Mouse (Mus musculus) c-Kit-positive CD71-positive TER-119-negative erythroid progenitor cells, embryonic 14.5 days (primary cell): ENCODE data around the gene Pomgnt1.

Source experiments
- DNase-seq: peaks from one replicate; pipeline ENCODE4 v3.0.0-alpha.2; 2013; ENCODE audit warnings: low read depth

Pomgnt1 gene

DNA sequence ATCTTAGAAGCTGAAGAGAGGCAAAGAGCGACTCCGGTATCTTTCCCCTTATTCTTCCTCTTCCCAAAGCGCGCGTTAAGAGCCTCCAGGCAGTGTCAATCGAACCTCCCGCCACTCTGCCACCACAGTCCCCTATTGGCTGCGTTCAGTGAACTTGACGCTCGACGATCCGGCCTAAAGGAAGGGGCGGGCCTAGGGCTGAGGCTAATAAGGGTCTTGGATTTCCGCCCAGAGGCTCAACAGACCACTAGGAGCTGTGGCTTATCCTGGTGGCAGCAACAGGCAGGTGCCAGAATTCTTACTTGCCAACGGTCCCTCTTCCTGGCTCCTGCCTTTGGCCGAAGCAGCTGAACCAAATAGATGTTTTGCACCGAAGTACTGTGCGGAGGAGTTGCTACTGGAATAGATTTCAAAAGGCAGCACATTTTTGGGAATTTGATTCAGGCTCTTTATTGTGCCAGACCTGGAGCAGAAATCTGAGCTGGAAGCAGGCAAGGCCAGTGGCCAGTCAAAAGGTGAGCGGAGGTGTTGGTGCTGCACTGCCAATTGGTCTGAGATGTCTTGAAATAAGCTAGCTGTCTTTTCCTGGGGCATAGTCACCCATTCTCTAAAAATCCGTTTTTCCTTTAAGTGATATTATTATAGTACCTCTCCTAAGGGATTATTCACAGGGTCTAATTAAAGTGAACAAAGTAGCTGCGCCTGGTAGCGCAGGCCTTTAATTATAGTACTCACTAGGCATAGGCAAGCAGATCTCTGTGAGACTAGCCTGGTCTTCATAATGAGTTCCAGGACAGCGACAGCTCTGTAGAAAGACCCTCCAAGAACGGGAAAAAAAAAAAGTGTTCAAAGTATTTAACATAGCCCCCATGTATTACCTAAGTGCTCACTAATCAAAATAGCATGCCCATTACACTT lies at the start of gene Pomgnt1, which contains the start of gene Rad54l:
Gene Pomgnt1 (plus strand): TSS at position 239 of the 918 bp plus-strand sequence.
Gene Rad54l (minus strand): TSS at position 89 of the 918 bp plus-strand sequence.
- peak; percentile 92 for DNase-seq

DNA sequence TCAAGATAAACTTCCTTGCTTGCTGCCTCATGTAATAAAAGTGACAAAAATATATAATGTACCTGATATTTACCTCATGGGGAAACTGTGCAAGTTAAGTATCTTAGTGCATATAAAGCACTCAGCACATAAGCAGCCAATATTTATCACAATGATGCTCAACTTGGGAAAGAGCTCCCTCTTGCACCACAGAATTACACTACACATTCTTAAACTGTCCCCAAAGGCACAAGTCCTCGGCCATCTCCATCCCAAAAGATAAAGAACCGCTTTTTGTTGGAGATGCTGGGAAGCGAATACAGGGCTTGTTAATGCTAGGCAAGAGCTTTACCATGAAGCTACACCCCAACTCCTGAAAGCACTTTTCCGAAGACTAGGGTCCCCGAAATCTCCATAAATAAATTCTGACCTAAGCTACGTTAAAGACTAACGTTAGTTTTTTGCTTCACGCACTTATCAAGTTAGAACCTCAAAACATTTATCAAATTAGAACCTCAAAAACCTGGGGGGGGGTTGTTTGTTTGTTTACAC lies 49.4 kb upstream of the Pomgnt1 start:
- DNase-seq: peak; percentile 66

DNA sequence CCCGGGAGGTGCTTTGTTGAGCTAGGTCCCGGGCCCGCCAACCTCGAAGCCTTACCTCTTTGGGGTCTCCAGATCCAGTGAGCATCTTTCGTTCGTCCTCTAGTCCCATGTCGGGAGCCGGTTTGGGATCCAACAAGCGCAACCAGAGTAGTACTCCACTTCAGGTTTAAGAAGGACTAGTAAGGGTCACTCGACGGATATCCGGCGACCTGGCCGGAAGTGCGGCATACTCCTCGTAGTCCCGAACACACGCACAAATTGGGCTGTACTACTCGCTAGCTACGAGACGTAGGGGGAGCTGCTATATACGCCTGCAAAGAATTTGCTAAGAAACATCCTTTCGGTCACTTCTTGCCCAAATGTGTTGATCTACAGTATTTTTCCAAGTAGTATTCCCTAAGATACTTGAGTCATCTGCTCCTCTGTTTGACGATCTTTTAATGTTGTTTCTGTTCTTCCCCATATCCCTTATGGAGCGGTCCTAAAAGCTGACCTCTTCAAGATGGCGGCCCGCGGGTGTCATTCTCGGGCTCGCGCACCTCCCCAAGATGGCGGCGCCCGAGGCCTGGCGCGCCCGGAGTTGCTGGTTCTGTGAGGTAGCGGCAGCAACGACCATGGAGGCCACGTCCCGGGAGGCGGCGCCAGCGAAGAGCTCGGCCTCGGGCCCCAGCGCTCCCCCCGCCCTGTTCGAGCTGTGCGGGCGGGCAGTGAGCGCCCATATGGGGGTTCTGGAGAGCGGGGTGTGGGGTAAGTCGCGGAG lies 48.6 kb upstream of the Pomgnt1 start, which contains the start of the genes Uqcrh and Lrrc41:
Gene Uqcrh (minus strand): TSS at position 211 of the 760 bp plus-strand sequence.
Gene Lrrc41 (plus strand): TSS at position 409 of the 760 bp plus-strand sequence.
- DNase-seq: peak; percentile 90

DNA sequence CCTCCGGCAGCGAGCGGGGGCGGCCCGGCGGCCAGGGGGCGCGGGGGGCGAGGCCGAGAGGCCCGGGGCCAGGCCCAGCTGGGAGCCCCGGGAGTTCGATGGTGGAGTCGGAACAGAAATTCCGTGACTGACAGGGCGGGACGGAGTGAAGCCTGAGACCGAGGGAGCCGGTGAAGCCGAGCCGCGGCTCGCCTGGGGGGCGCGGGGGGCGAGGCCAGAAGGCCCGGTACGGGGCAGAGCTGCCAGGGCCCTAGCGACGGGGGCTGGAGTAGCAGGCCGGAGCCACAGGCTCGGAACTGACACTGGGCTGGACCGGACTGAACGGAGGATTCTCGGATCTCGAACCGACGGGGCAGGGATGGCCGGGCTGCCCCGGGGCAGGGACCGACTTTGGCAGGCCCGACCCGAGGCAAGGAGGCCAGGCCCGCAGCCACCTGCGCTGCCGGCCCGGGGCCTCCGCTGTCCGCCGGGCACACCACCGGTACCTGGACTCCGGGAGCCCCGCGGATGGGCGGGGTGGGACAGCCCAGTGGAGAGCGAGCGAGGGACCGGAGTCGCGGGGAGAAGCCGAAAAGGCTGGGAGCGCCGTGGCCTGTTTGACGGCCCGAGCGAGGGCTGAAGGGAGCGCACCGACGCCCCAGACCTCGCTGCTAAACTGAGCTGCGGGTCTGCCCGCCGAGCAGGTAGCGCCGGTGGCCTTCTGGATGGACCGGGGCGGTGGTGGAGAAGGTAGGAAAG lies 47.8 kb upstream of the Pomgnt1 start:
- DNase-seq: peak; percentile 35

DNA sequence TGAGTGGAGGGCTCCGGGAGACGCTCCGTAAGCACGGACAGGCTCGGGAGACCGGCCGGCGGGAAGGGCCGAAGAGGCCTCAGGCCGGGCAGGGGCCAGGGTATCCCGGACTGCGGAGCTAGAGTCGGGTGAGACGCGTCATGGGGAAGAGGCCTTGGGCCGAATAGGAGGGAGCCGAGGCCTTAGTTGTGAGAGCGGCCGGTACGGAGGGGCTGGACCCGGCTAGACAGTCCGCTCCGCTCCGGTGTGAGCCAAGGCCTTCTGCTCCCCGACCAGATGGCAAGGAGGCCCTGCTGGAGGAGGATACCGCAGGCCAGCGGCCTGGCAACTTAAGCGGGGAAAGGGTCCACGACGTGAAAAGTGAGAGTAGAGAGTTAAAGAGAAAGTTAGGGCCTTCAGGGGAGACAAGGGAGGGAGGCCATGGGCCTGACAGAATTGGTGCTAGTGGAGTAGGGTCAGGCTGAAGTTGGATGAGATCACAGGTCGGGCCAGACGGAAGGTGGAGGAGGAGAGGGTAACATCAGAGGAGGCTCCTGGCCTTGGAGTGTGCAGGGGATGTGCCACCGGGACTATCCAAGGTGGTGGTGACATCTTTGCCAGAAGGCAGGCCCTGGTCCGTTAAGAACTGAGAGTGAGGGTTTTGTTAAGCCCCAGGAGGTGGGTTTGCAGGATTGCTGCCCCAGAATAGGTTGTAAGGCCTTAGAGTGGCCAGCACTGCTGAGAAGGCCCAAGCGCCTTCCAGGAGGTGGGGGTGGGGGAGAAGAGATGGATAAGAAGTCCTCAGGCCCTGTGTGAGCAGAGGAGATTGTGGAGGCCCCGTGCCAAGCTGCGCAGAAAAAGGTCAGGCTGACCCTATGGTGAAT lies 47.0 kb upstream of the Pomgnt1 start:
- DNase-seq: peak; percentile 45

- no peak for DNase-seq
Observed at GRCm38 (mm10) chr4:116077240-116078095, 46.2 kb upstream of the Pomgnt1 start.

GRCm38 (mm10) chr4:116088510-116089249 lies 35.0 kb upstream of the Pomgnt1 start:
- no peak for DNase-seq

- no peak for DNase-seq
Observed at GRCm38 (mm10) chr4:116096291-116096690, 27.3 kb upstream of the Pomgnt1 start.

- DNase-seq: no peak
Observed at GRCm38 (mm10) chr4:116097211-116097610, 26.4 kb upstream of the Pomgnt1 start.

GRCm38 (mm10) chr4:116100959-116101358 lies 22.7 kb upstream of the Pomgnt1 start:
- peak; percentile 57 for DNase-seq

DNA sequence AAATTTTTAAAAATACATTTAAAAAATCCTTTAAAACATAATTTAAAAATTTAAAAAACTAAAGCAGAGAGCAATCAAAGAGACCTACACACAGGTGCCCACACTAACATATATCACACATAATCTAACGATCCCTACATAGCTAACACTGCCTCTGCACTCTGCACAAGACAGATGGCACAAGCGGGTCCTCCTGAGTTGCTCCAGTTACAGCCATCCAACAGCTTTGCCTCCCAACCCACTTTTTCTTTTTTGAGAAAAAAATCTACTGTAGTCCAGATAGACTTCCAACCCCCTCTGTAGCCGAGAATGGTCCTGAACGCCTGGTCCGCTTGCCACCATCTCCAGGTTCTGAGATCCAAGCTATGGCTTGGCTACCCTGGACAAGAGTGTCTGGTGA lies 18.4 kb upstream of the Pomgnt1 start:
- no peak for DNase-seq

GRCm38 (mm10) chr4:116110695-116111094 lies 12.9 kb upstream of the Pomgnt1 start:
- DNase-seq: no peak

DNA sequence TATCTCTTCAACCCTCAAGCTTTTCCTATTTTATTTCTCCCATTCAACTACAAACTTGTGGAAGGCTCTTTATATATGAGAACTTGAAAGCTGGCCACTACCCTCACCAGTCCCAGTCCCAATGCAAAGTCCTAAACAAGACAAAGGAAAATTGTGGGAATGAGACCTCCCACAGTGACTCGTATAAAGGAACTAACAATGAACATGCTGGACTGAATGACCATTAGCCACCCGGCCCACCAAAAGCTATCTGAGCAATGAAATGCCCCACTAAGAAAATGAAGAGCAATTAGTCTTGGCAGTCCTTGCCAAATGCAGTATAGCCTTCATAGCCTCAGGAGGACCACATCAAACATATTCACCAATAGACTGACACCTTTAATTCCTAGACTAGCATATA lies 12.2 kb upstream of the Pomgnt1 start:
- DNase-seq: no peak

DNA sequence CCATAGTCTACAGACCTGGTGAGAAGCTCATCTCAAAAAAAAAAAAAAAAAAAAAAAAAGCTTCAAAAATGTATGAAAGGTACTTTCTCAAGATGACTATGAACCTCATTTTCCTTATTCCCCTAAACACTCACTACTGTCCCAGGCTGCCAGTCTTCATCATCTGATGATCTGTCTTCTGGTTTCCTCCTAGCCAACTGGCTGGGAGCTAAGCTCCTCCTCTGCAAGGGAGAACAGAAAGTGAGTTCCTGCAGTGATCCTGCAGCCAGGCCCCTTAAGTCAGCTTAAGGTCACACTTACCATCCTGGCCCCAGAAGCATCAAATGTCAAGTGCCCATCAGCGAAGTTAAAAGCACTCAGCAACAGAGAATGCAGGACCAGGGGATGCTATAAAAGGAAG lies 878 bp upstream of the Pomgnt1 start:
- DNase-seq: peak; percentile 38

DNA sequence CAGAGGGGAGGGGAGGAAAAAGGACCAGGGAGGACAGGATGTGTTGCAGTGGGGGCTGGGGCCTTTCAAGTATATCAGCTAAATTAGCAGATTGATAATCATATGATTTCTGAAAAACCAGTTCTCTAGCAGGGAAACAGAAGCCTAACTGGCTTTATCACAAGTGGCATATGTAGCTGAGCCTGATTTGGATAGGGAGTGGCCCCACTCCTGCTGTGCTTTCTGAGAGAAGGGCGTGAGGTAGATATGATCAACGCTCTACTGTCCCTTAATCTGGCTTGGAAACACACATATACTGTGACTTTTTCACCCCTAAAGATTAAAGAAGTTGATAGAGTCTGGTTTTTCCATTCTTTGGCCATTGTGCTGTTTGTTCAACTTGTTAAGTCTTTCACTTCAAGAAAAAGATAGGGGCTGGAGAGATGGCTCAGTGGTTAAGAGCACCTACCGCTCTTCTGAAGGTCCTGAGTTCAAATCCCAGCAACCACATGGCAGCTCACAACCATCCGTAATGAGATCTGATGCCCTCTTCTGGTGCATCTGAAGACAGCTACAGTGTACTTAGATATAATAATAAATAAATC lies 2.3 kb downstream of the Pomgnt1 start:
- DNase-seq: peak; percentile 59

DNA sequence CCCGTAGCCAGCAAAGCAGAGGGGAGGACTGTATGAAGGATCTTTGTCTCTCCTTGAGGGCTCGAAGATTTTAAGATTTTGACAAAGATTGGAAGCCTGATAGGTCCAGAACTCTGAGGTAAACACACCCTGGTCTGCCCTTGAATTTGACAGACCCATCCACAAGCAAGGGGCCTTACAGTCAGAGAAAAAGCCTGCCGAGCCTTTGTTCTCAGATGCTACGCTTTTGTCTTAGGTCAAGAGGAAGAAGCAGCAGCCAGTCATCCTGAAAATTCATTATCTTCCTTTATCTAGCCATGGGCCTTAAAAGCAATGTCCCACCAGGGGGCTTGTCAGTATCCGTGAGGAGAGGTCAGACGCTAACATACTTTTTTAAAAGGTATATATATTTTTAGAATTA lies 4.3 kb downstream of the Pomgnt1 start:
- no peak for DNase-seq

- DNase-seq: no peak
Observed at GRCm38 (mm10) chr4:116133126-116133525, 9.5 kb downstream of the Pomgnt1 start.

DNA sequence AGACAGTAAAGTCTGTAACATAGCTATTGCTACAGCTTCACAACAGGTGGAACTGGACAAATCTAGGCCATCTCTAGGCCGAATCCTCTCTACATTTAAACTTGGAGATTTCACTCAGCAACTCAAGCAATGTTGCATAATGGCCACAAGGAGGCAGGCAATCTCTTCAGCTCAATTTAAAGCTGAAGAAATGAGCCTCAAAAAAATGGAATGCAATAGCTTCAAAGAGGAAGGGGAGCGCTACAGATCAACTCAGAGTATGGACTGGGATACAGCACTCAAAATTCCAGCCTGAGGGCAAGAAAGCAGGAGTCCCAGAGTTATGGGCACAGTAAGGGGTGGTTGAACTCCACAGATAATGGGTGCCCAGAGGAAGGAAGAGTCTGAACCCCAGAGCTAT lies 11.3 kb downstream of the Pomgnt1 start:
- DNase-seq: no peak
